Mouse (Mus musculus) CH12.LX (cell line): ENCODE measurements at regions not wholly inside any gene's neighbourhood (a gene's known extent, or its start where the extent isn't known, plus 50 kb on each side); places are given as distances from the start of the nearest gene placed in this dataset.

Experiments
- CHD1 ChIP-seq: IDR thresholded peaks from 2 replicates; pipeline ENCODE4 v1.6.1; 2012; ENCODE audit warnings: low read depth, low read length, improper control_type of control experiment, inconsistent platforms
- CTCF ChIP-seq, 2 experiments: IDR thresholded peaks in 1 of 2; conservative IDR thresholded peaks in 1 of 2; 2 replicates each; pipeline ENCODE4 v1.5.1; 2011 to 2012; ENCODE audit warnings: low read depth in 2 of 2, low read length in 2 of 2, improper control_type of control experiment in 1 of 2, inconsistent platforms in 1 of 2, mild to moderate bottlenecking in 1 of 2, moderate library complexity in 1 of 2
- ETS1 ChIP-seq: conservative IDR thresholded peaks from 2 replicates; pipeline ENCODE4 v1.6.1; 2012; ENCODE audit warnings: low read depth, mild to moderate bottlenecking, inconsistent platforms, low read length, improper control_type of control experiment, moderate library complexity
- KAT2A ChIP-seq: IDR thresholded peaks from 2 replicates; pipeline ENCODE4 v1.6.1; 2012; ENCODE audit warnings: low read length, improper control_type of control experiment, inconsistent platforms; ENCODE audit not compliant: insufficient replicate concordance
- MAZ ChIP-seq: IDR thresholded peaks from 2 replicates; pipeline ENCODE4 v1.6.1; 2012; ENCODE audit warnings: low read depth, mild to moderate bottlenecking, inconsistent platforms, low read length, improper control_type of control experiment, moderate library complexity
- POLR2A ChIP-seq: IDR thresholded peaks from 2 replicates; pipeline ENCODE4 v1.6.1; 2011; ENCODE audit warnings: low read depth, mild to moderate bottlenecking, improper control_type of control experiment, low read length

DNA sequence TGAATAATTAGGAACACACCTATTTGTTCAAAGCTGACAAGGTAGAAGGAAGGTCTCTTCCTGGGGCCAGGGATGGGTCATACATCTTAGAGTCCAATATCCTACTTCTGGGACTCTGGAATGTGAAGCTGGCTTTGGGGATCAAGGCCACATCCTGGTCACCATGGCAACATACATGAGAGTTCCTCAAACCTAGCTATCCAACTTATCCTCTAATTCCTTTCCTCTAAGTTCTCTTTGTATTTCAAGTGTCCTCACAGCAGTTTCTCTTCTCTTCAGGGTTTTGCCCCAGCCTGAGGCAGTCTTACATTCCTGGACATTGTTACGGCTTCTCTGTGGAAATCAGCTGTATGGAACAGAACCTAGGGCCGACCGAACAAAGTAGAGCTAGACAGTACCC is 97.0 kb upstream of the Nxt1 start:
- TF ChIP-seq CTCF (conservative IDR thresholded peaks at IDR 0.05 in 1 of 2, IDR thresholded peaks at IDR 0.05 in 1 of 2; ENCODE audit: low read depth in 2 of 2, low read length in 2 of 2) (no peak), KAT2A (no peak), ETS1 (no peak), CHD1 (no peak), POLR2A (no peak), MAZ (no peak)
